Comparison of ENCODE assay signal across 14 mouse cellular contexts in the genomic region with DNA sequence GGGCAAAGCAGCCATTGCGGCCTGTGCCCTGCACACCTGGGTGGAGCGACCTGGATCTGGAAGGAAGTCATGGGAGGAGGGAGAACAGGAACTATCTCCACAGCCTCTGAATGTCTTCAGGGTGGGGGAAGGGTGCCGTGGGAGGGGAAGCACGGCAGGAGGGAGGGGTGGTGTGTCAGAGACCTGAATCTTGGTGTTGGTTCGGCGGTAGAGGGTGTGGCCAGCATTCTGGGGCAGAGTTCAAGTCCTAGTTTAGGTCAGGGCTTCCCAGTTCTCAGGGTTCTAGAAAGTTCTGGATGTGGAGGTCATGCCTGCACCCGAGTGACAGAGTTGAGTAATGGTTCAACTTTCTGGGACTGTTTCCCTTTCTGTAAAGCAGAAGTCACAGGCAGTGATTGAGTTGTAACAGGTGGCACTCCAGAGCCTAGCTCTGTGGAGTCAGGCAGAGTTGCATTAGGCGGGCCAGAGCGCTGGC. TPM values are rescaled to one million over a fixed set of nuclear protein-coding genes. Genes with fewer than 3 reads are reported as not detected.
DNase-seq lines count a peak whose midpoint lies in the region; ATAC-seq and TF ChIP-seq lines count a peak whose summit lies in the region.
"Had no signal": no experiment of that assay in that cellular context is flagged by ENCODE, and none has a peak within 500 bp of the region (broad histone marks: within the 10 kb centered on the region; RNA-seq: fewer than 3 reads in every experiment).

No protein-coding gene starts in this region.

- no peaks in the 10 kb centered on the region for H3K27me3 ChIP-seq in spleen, adult 2 months (ENCODE audit: control insufficient read depth, insufficient read depth, low read length)
- H3K27me3 ChIP-seq in intestine, embryonic 16.5 days (replicated peaks; ENCODE audit: control insufficient read depth, insufficient read depth, low read length) = no peaks in the 10 kb centered on the region
- H3K27me3 ChIP-seq in stomach, embryonic 16.5 days (ENCODE audit: control insufficient read depth, insufficient read depth, low read length) = no peaks in the 10 kb centered on the region

- H3K4me1 ChIP-seq in spleen, adult 2 months (ENCODE audit: control insufficient read depth, insufficient read depth, insufficient read length) = peaks cover 3% of the 10 kb centered on the region
- peaks cover 12% of the 10 kb centered on the region for H3K4me1 ChIP-seq in intestine, embryonic 16.5 days (ENCODE audit: control insufficient read depth, insufficient read depth, low read length)
- H3K4me1 ChIP-seq in stomach, embryonic 16.5 days (ENCODE audit: control insufficient read depth, insufficient read depth, low read length) = peaks cover 3% of the 10 kb centered on the region; the same call in 1 of the 2 replicates
- H3K4me1 ChIP-seq: embryonic facial prominence, embryonic 12.5 days; limb, embryonic 12.5 days had no signal

- H3K4me2 ChIP-seq in intestine, embryonic 16.5 days (ENCODE audit: low read depth, low read length) = no peak overlapping the region
- no peak overlapping the region for H3K4me2 ChIP-seq in stomach, embryonic 16.5 days (ENCODE audit: low read depth, low read length)
- H3K4me2 ChIP-seq: embryonic facial prominence, embryonic 12.5 days; forebrain, embryonic 13.5 days; limb, embryonic 12.5 days had no signal

- WGBS in spleen, adult 2 months = 26% methylated on average over 9 of the region's 9 CpGs
- 46% methylated on average over 9 of the region's 9 CpGs for WGBS in intestine, embryonic 16.5 days
- 41% methylated on average over 9 of the region's 9 CpGs for WGBS in stomach, embryonic 16.5 days

- DNase-seq in heart, adult 11 months = peak; percentile 95
- no peak for DNase-seq in heart, postnatal 25 days (ENCODE audit: low spot score)
- DNase-seq in spleen, adult 2 months (ENCODE audit: low read depth in 1 of 2, low spot score in 2 of 2) = no peak
- no peak for DNase-seq in spleen, postnatal 14 days (ENCODE audit: low spot score in 2 of 2)
- no peak for DNase-seq in layer of hippocampus, postnatal 36 days

- no peak overlapping the region for H3K9ac ChIP-seq in intestine, embryonic 16.5 days (ENCODE audit: low read depth, low read length)
- H3K9ac ChIP-seq in stomach, embryonic 16.5 days (ENCODE audit: low read length) = no peak overlapping the region
- H3K9ac ChIP-seq: embryonic facial prominence, embryonic 12.5 days; forebrain, embryonic 13.5 days; limb, embryonic 12.5 days had no signal

- intact Hi-C loops in heart, postnatal 25 days (cut with DNase I) = loop anchor here (1.0 to 5.0 kb wide), 3 partner anchors 49 to 123 kb away; no protein-coding TSS in a partner anchor

- H3K27ac ChIP-seq in spleen, adult 2 months (ENCODE audit: insufficient read depth, low read length) = 0 out of 2 replicates have a peak overlapping the region, but pooled peaks have one; percentile 8
- peak overlapping the region; percentile 20; the same call in 1 of the 2 replicates for H3K27ac ChIP-seq in intestine, embryonic 16.5 days (ENCODE audit: low read length)
- peak overlapping the region; percentile 49; the same call in 1 of the 2 replicates for H3K27ac ChIP-seq in stomach, embryonic 16.5 days (ENCODE audit: low read length)
- H3K27ac ChIP-seq: embryonic facial prominence, embryonic 12.5 days; forebrain, embryonic 13.5 days; hindbrain, embryonic 10.5 days; limb, embryonic 12.5 days had no signal

- peak; percentile 20 for ATAC-seq in intestine, embryonic 16.5 days
- peak; percentile 25 for ATAC-seq in stomach, embryonic 16.5 days (ENCODE audit: insufficient read depth, low FRiP score)
- ATAC-seq in megakaryocyte progenitor cell, adult 5-6 weeks (replicated peaks; ENCODE audit: poor library complexity) = no peak
- ATAC-seq: forebrain, embryonic 13.5 days had no signal

- no peak overlapping the region for H3K4me3 ChIP-seq in spleen, adult 2 months (ENCODE audit: extremely low read depth, insufficient read depth, insufficient read length)
- H3K4me3 ChIP-seq in intestine, embryonic 16.5 days (ENCODE audit: low read length) = no peak overlapping the region
- no peak overlapping the region for H3K4me3 ChIP-seq in stomach, embryonic 16.5 days (replicated peaks; ENCODE audit: low read length)
- H3K4me3 ChIP-seq: embryonic facial prominence, embryonic 12.5 days; forebrain, embryonic 13.5 days; hindbrain, embryonic 10.5 days; limb, embryonic 12.5 days had no signal

- H3K36me3 ChIP-seq in spleen, adult 2 months (ENCODE audit: control insufficient read depth, insufficient read depth, low read length) = no peaks in the 10 kb centered on the region
- no peaks in the 10 kb centered on the region for H3K36me3 ChIP-seq in intestine, embryonic 16.5 days (ENCODE audit: control insufficient read depth, insufficient read depth, low read length)
- no peaks in the 10 kb centered on the region for H3K36me3 ChIP-seq in stomach, embryonic 16.5 days (ENCODE audit: control insufficient read depth, insufficient read depth, low read length)
- H3K36me3 ChIP-seq: embryonic facial prominence, embryonic 12.5 days; hindbrain, embryonic 10.5 days; limb, embryonic 12.5 days had no signal

- TF ChIP-seq POLR2A in spleen, adult 2 months (IDR thresholded peaks at IDR 0.05; ENCODE audit: low read depth, low read length) = no peak

- H3K9me3 ChIP-seq in intestine, embryonic 16.5 days (ENCODE audit: control insufficient read depth, low read length) = no peaks in the 10 kb centered on the region
- no peaks in the 10 kb centered on the region for H3K9me3 ChIP-seq in stomach, embryonic 16.5 days (replicated peaks; ENCODE audit: control insufficient read depth, low read length)
- H3K9me3 ChIP-seq: embryonic facial prominence, embryonic 12.5 days; forebrain, embryonic 13.5 days; hindbrain, embryonic 10.5 days; limb, embryonic 12.5 days had no signal

- no peak for TF ChIP-seq CTCF in spleen, adult 2 months (IDR thresholded peaks at IDR 0.05; ENCODE audit: extremely low read depth, insufficient read depth, insufficient read length, insufficient replicate concordance)

RNA-seq across cellular contexts. Expression of a gene that starts 1.5 kb away (rescaled TPM):
- not detected for total RNA-seq in heart, postnatal 25 days (2021)
- polyA plus RNA-seq in spleen, adult 2 months (2012; rRNA removed) = 0.65 and 0.92 TPM in 2 replicates
- polyA plus RNA-seq in intestine, embryonic 16.5 days (2015; fragmentation: Nextera tagmentation; extraction: Ambion mirVana) = 3.3 and 4.1 TPM in 2 replicates
- 2.0 and 4.2 TPM in 2 replicates for polyA plus RNA-seq in stomach, embryonic 16.5 days (2015; fragmentation: Nextera tagmentation; extraction: Ambion mirVana)
- total RNA-seq in megakaryocyte progenitor cell, adult 5-6 weeks (2015) = not detected in 2 replicates
- total RNA-seq in megakaryocyte progenitor cell, adult 5-6 weeks (2017) = 0.12 TPM in 1 of 2 replicates, not detected in the other
- not detected for total RNA-seq in layer of hippocampus, postnatal 36 days (2021)
- total RNA-seq: layer of hippocampus, adult 8-10 months had no signal
- polyA plus RNA-seq: embryonic facial prominence, embryonic 12.5 days; forebrain, embryonic 13.5 days; hindbrain, embryonic 10.5 days; limb, embryonic 12.5 days; lung, embryonic 16.5 days had no signal

RNA-seq across cellular contexts. Expression of a gene that starts 3.7 kb away (rescaled TPM):
- total RNA-seq in heart, postnatal 25 days (2021) = 1 to 10 TPM; 2.5 to 3.7 TPM
- 2.8 and 3.6 TPM in 2 replicates for polyA plus RNA-seq in spleen, adult 2 months (2012; rRNA removed)
- polyA plus RNA-seq in intestine, embryonic 16.5 days (2015; fragmentation: Nextera tagmentation; extraction: Ambion mirVana) = 0.28 and 0.64 TPM in 2 replicates
- 0.23 and 0.84 TPM in 2 replicates for polyA plus RNA-seq in stomach, embryonic 16.5 days (2015; fragmentation: Nextera tagmentation; extraction: Ambion mirVana)
- 0.39 TPM in 1 of 2 replicates, not detected in the other for total RNA-seq in megakaryocyte progenitor cell, adult 5-6 weeks (2015)
- not detected in 2 replicates for total RNA-seq in megakaryocyte progenitor cell, adult 5-6 weeks (2017)
- total RNA-seq in layer of hippocampus, postnatal 36 days (2021) = 1 to 10 TPM; 1.5 to 2.4 TPM

RNA-seq across cellular contexts. Expression of a gene that starts 16.6 kb away (rescaled TPM):
- total RNA-seq in heart, postnatal 25 days (2021) = not detected
- polyA plus RNA-seq in spleen, adult 2 months (2012; rRNA removed) = 0.08 and 0.09 TPM in 2 replicates
- not detected in 2 replicates for polyA plus RNA-seq in intestine, embryonic 16.5 days (2015; fragmentation: Nextera tagmentation; extraction: Ambion mirVana)
- polyA plus RNA-seq in stomach, embryonic 16.5 days (2015; fragmentation: Nextera tagmentation; extraction: Ambion mirVana) = not detected in 2 replicates
- 0.07 TPM in 1 of 2 replicates, not detected in the other for total RNA-seq in megakaryocyte progenitor cell, adult 5-6 weeks (2015)
- not detected in 2 replicates for total RNA-seq in megakaryocyte progenitor cell, adult 5-6 weeks (2017)
- under 1 TPM; 0.08 to 0.10 TPM for total RNA-seq in layer of hippocampus, postnatal 36 days (2021)
- polyA plus RNA-seq: embryonic facial prominence, embryonic 12.5 days; hindbrain, embryonic 10.5 days; limb, embryonic 12.5 days; lung, embryonic 16.5 days had no signal

RNA-seq across cellular contexts. Expression of a gene that starts 21.1 kb away (rescaled TPM):
- 100 to 1,000 TPM; 136 to 141 TPM for total RNA-seq in heart, postnatal 25 days (2021)
- polyA plus RNA-seq in spleen, adult 2 months (2012; rRNA removed) = 269 and 455 TPM in 2 replicates
- 37.3 and 52.2 TPM in 2 replicates for polyA plus RNA-seq in intestine, embryonic 16.5 days (2015; fragmentation: Nextera tagmentation; extraction: Ambion mirVana)
- 22.5 and 30.0 TPM in 2 replicates for polyA plus RNA-seq in stomach, embryonic 16.5 days (2015; fragmentation: Nextera tagmentation; extraction: Ambion mirVana)
- total RNA-seq in megakaryocyte progenitor cell, adult 5-6 weeks (2015) = 16.1 and 29.1 TPM in 2 replicates
- 19.8 and 21.0 TPM in 2 replicates for total RNA-seq in megakaryocyte progenitor cell, adult 5-6 weeks (2017)
- 100 to 1,000 TPM; 157 to 183 TPM for total RNA-seq in layer of hippocampus, postnatal 36 days (2021)

RNA-seq across cellular contexts. Expression of a gene that starts 34.6 kb away (rescaled TPM):
- 10 to 100 TPM; 49.7 to 57.6 TPM for total RNA-seq in heart, postnatal 25 days (2021)
- 12.1 and 17.7 TPM in 2 replicates for polyA plus RNA-seq in spleen, adult 2 months (2012; rRNA removed)
- 24.9 and 25.6 TPM in 2 replicates for polyA plus RNA-seq in intestine, embryonic 16.5 days (2015; fragmentation: Nextera tagmentation; extraction: Ambion mirVana)
- polyA plus RNA-seq in stomach, embryonic 16.5 days (2015; fragmentation: Nextera tagmentation; extraction: Ambion mirVana) = 23.4 and 23.8 TPM in 2 replicates
- total RNA-seq in megakaryocyte progenitor cell, adult 5-6 weeks (2015) = 2.6 and 3.6 TPM in 2 replicates
- 2.1 and 6.6 TPM in 2 replicates for total RNA-seq in megakaryocyte progenitor cell, adult 5-6 weeks (2017)
- 100 to 1,000 TPM; 729 to 765 TPM for total RNA-seq in layer of hippocampus, postnatal 36 days (2021)
